Mouse (Mus musculus) granulocyte monocyte progenitor cell, adult 5-6 weeks (primary cell): ENCODE results near the gene C2cd3. TPM values are rescaled to one million over a fixed set of nuclear protein-coding genes. Genes with fewer than 3 reads are reported as not detected.

Experiments used
- total RNA-seq, 2 experiments: library from RNA; stranded (forward) in 1 of 2; stranded (reverse) in 1 of 2; fragments of 200-712, 200-1000 nt in 1 of 2; fragments of >200 nt in 1 of 2; fragmentation: Nextera tagmentation in 1 of 2; gene quantifications; 2 replicates each; pipeline ENCODE4 v1.2.3; 2014 to 2017

Gene C2cd3
- total RNA-seq, 2 experiments from 2014 or later = 30.9 to 60.2 TPM

Other genes with a start within 250 kb of the C2cd3 start
- 4.2 and 7.2 TPM in 2 replicates for gene Lipt2, start 213.0 kb upstream of the C2cd3 start, total RNA-seq (2014; fragmentation: Nextera tagmentation)
- 4.0 and 6.1 TPM in 2 replicates for gene Lipt2, start 213.0 kb upstream of the C2cd3 start, total RNA-seq (2017)
- gene Kcne3, start 195.7 kb upstream of the C2cd3 start, total RNA-seq (2014; fragmentation: Nextera tagmentation) = 0.88 and 2.8 TPM in 2 replicates
- gene Kcne3, start 195.7 kb upstream of the C2cd3 start, total RNA-seq (2017) = 0.95 TPM in 1 of 2 replicates, not detected in the other
- gene Pgm2l1, start 144.8 kb upstream of the C2cd3 start, total RNA-seq (2014; fragmentation: Nextera tagmentation) = 7.9 and 10.8 TPM in 2 replicates
- gene Pgm2l1, start 144.8 kb upstream of the C2cd3 start, total RNA-seq (2017) = 6.7 and 8.4 TPM in 2 replicates
- gene P4ha3, start 86.7 kb upstream of the C2cd3 start, total RNA-seq (2014; fragmentation: Nextera tagmentation) = not detected in 2 replicates
- gene P4ha3, start 86.7 kb upstream of the C2cd3 start, total RNA-seq (2017) = not detected in 2 replicates
- 24.9 and 27.0 TPM in 2 replicates for gene Ppme1, start 74 bp downstream of the C2cd3 start, total RNA-seq (2014; fragmentation: Nextera tagmentation)
- gene Ppme1, start 74 bp downstream of the C2cd3 start, total RNA-seq (2017) = 42.7 and 71.7 TPM in 2 replicates
- not detected in 2 replicates for gene Ucp3, start 100.8 kb downstream of the C2cd3 start, total RNA-seq (2014; fragmentation: Nextera tagmentation)
- not detected in 2 replicates for gene Ucp3, start 100.8 kb downstream of the C2cd3 start, total RNA-seq (2017)
- gene Ucp2, start 121.1 kb downstream of the C2cd3 start, total RNA-seq (2014; fragmentation: Nextera tagmentation) = 413 and 551 TPM in 2 replicates
- 97.5 and 99.2 TPM in 2 replicates for gene Ucp2, start 121.1 kb downstream of the C2cd3 start, total RNA-seq (2017)
- not detected in 2 replicates for gene Dnajb13, start 142.7 kb downstream of the C2cd3 start, total RNA-seq (2014; fragmentation: Nextera tagmentation)
- not detected in 2 replicates for gene Dnajb13, start 142.7 kb downstream of the C2cd3 start, total RNA-seq (2017)
- 5.4 and 14.1 TPM in 2 replicates for gene Coa4, start 164.8 kb downstream of the C2cd3 start, total RNA-seq (2014; fragmentation: Nextera tagmentation)
- 20.0 and 21.1 TPM in 2 replicates for gene Coa4, start 164.8 kb downstream of the C2cd3 start, total RNA-seq (2017)
- gene Rab6a, start 235.2 kb downstream of the C2cd3 start, total RNA-seq (2014; fragmentation: Nextera tagmentation) = 55.9 and 62.1 TPM in 2 replicates
- gene Rab6a, start 235.2 kb downstream of the C2cd3 start, total RNA-seq (2017) = 43.0 and 56.3 TPM in 2 replicates
- 67.1 TPM in 2 replicates for gene Mrpl48, start 236.1 kb downstream of the C2cd3 start, total RNA-seq (2014; fragmentation: Nextera tagmentation)
- 88.1 and 99.5 TPM in 2 replicates for gene Mrpl48, start 236.1 kb downstream of the C2cd3 start, total RNA-seq (2017)